Mouse (Mus musculus) right cerebral cortex, postnatal 4 days (tissue): ENCODE measurements around the gene Stxbp6.

Experiments used
- DNase-seq: peaks from one replicate; pipeline ENCODE4 v3.0.0-alpha.2; 2022

The Stxbp6 gene

DNA sequence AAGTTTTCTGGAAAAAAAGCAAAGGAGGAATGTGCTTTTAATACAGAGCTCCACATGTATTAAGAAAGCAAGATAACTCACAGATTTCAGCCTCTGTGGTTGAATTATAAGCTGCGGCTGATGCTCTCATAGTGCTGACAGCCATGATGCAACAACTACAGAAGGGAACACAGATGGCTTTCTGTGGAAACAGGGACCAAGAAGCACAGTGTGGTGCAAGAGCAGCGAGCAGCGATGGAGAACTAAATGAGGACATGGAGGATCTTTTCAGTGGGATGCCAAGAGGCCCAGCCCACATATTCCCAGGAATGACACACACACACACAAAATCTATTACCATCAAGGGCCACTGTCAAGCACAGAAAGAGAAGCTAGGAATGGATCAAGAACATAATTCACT lies 81.1 kb downstream of the Stxbp6 start:
- DNase-seq, result no peak

DNA sequence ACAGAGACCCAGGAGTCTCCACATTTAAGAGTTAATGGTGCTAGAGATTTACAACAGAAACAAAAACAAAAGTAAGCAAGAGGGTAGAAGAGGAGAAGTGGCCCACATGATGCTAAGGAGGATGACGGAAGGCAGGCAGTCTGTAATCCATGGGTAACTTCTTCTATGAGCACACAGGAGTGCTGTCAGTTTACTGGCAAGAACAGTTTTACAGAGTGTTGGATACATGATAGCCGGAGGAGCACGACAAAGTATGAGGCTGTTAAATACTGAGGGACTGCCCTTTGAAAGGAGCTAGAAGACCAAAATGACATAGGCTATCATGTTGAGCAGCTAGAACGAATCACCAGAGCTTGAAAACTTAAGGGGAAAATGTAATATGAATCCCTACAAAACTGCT lies 81.7 kb downstream of the Stxbp6 start:
- no peak for DNase-seq

DNA sequence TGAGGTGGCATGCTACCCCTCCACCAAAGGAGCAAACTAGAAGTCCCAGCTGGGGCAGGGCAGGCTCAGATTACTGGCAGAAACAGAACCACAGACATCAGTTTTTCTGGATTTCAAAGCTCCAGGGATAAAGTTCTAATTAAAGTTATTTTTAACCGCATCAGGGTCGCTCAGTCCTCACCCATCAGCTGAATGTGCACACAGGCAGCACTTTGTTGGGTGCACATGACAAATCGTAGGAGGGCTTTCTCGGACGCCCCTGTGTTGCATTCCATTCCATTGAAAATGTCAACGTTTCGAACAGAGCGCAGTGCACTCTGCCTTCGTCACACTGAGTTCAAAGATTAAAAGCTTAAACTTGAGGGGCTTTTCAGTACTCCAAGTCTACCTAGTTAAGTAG lies 84.1 kb downstream of the Stxbp6 start:
- no peak for DNase-seq

DNA sequence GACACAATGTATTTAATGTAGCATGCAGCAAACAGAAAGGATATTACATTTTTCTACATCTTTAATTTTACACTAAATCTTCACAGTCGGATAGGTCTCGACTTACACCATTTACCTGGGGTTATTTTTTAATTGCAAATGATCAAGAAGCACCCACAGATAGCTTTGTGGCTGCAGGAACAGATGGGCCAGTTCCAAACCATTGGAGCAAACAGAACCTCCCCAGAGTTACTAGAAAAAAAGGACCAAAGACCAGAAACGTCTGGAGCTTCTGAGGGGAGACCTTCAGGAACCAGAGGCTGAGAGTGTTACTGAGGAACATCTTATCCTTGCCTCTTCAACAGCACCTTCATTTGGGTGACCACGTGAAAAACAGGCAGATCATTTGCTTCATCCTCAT lies 85.5 kb downstream of the Stxbp6 start:
- DNase-seq, result no peak

DNA sequence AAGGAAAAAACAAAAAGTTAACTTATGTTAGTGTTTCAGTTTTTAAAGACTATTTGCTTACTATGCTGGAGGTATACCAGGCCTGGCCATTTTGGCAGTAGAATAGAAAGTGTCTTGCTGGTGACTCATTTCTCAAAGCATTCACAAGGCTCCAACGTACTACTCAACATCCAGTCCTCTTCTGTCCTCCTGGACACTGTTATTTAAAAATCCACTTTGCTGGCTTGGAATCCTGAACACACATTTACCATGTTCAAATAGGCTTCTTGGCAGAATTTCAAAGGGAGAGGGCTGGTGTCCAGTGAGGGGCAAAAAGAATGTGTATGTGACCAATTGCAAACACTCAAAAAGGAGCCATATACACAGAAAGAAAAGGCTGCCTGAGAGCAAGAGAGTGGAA lies 86.7 kb downstream of the Stxbp6 start:
- DNase-seq, result no peak

DNA sequence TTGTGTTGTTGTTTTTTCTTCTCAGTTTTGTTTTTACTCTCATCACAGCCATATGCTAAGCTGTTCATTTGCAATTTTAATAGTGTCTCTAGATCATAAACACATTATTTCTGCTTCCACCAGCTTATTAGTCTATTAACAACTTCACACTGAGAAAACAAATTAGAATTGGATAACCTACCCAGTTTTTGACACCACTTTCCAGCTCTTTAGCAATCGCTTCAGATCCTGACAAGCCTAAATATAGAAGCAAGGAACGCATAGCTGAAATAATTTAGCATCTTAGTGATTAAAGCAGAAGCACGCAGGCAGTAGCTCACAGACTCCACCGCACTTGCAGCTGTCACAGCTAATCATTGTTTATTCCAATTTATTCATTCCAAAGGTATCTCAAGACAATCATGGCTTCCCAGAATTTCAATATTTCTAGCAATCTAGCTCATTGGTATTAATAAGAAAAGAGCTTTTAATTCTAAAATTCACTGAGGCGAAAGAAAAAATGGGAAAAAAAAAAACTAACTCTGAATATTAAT lies 95.1 kb downstream of the Stxbp6 start:
- no peak for DNase-seq

DNA sequence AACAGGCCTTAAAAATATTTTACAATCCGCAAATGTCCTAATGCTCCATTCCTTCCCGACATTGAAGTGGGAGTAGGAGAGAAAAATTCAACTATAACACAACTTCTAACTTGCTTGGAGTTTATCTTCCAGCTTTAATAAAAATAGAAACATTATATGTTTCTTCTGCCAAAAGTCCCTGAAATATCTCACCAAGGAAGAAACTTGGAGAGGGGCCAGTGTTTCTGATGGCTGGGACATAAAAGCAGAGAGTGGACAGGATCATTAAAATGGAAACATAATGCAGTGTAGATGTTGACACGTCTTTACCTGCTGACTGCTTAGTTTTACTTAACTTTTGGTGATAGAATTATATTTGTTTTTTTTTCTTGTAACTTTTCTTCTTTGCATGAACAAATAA lies 99.2 kb downstream of the Stxbp6 start:
- DNase-seq, result no peak

DNA sequence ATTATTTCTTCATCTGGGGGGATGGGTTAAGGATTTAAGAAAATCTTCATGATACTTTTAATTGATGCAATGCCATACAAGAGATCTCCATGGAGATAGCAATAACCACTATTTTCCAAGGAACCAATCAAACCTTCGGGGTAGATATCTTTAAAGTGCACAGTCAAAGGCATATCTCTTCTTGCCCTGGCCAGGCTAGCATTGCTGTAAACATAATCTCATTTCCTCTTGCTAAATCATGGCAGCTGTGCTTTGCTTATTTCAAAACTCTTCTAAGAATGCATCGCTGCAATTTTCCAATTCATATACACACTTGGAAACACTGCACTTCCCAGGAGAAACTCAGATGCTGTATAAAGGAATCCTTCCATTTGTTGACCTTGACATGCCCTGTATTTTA lies 103.0 kb downstream of the Stxbp6 start:
- DNase-seq, result no peak

DNA sequence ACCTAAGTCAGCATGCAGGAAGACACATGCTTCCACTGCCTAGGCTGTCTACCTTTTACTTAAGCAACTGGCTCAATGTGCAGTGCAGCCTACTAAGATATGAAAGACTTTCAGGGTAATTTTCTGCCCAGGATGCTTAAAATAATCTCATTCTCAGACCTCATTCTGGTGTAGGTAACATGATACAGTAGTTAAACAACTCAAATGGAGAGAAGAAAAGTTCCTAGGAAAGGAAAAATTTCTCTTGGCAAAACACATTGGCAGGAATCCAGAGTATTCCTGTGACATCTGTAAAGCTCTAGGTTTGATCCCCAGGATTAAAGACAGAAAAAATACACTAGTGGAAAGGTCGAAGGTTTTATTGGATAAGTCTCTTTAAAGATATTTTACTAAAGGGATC lies 107.1 kb downstream of the Stxbp6 start:
- no peak for DNase-seq

DNA sequence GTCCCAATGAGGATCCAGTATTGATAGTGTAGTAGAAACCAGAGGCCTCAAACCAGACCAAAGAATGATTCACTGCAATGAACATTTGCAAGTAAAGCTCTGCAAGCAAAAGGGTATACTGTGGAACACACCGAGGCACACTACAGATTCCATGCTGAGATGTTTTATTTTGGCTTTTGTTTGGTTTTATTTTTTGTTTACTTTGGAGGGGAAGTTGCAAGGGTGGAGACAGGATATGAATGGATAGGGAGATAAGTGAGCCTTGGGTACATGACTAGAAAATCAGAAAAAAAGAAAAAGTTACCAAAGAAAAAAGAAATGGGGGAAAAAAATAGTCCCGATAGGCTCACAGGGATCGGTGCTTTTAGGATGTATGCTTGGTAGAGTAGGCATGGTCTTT lies 117.0 kb downstream of the Stxbp6 start:
- DNase-seq, result no peak

DNA sequence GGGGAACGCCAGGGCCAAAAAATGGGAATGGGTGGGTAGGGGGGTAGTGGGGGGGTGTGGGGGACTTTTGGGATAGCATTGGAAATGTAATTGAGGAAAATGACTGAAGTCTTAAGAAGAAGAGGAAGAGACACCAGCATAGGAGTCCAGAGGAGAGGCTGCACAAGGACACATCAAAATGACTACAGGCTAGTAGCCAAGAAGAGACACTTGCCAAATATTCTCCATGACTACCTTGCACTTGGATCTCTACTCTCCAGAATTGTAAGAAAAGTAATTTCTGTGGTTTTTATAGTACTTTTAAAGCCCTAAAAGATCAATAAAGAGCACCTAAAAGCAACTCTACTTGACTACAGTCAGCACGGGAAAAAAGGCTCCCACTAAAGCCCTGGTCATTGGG lies 121.4 kb downstream of the Stxbp6 start:
- no peak for DNase-seq

DNA sequence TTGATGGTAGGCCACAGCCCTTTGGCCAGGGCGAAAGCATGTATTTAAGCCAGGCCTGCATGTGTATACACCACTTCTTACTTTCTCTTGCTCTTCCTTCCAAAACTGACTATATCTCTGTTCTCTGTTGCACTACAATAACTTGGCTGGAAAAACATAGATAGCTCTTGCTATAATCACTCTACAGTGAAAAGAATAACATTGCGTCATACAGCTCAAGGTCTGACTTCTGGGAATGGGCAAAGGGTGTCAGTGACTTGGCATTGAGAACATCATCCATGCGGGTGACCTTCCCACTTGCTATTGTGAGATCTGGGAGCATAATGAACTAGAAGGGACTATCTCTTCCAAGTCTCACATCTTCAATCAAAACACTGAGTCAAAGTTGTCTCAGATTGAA lies 122.4 kb downstream of the Stxbp6 start:
- no peak for DNase-seq

DNA sequence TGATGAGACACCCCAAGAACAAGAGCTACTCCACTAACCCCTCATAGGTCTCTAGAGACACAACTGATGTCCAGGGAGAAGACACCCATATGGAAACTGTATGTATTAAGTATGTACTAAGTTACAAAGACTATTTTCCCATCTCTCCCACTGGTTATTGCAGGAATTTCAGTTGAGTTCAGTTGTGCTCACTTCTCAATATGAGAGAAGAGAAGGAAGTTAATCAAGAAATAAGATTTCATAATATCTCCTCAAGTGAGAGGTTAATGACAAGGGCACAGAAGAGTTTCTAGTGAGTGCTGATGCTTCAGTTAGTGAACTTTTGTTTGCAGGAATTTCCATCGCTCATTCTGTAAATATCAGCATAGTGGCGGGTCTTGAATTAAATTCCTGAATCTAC lies 124.0 kb downstream of the Stxbp6 start:
- DNase-seq, result no peak

DNA sequence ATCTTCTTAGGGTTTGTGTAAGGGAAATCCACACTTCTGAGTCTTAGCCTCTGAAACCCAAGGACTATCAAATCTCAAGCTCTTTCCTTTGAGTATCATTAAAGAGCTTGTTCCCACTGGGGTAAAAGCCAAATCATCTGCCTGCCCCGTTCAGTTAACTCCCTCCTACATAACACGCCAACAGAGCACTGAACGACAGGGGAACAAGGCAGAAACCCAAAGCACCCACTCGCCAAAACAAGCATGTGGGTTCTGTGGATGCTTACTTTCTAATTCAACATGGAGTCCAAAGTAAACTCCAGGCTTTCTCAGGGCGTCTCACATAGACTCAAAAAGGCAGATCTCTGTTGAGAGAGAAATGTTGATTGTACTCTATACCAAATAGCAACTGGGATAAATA lies 126.7 kb downstream of the Stxbp6 start:
- DNase-seq, result no peak

DNA sequence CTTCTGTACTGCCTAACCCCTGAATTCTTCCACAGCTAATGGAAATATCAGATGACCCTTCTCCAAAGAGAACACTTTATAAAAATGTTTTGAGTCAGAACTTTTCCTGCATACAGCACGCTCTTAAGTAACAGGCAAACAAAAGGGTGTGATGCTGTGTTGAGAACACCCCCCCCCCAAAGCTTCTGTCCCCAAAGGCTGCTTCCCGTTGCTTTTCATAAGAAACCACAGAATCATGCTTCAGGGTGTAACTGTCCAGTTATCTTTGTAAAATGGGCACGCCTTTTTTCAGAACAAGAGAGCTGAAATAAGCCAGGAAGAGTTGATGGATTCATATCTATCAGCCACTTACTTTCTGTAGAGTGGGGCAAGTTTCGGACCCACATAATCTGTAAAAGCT lies 134.2 kb downstream of the Stxbp6 start:
- DNase-seq, result no peak

DNA sequence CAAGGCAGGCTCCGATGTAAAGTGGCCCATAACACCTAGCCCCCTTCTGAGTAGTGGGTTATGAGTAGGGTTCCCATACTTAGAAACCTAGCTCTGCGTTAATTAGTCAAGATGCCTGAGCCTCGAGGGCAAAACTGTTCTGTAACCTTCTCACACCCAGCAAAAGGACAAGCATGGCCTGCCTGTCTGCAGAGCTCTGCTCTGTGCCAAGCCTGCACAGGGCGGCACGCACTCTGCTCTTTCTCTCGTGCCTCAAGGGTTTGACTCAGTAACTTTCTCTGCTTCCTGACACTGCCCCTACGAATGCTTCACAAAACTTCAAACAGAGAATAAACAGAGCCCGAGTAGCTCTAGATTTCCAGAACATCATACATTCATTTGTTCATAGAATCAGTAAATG lies 135.4 kb downstream of the Stxbp6 start:
- no peak for DNase-seq

DNA sequence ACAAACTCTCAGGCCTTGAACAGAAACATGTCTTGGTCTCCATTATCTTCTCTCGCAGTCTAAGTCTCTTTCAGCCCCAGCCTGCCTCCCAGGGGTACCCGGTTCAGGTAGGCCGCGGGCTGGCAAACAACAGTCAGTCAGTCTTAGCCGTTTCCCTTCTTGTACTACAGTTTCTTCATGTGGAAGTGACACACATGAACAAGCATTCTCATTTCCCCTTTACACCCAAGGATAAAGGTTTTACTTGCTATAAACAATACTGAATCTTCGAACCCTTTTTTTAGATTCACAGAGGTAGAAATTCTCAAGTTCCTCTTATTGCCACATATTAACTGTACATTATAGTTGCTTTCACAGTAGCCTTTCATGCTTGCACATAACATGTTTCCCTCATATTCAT lies 141.6 kb downstream of the Stxbp6 start:
- DNase-seq, result no peak

DNA sequence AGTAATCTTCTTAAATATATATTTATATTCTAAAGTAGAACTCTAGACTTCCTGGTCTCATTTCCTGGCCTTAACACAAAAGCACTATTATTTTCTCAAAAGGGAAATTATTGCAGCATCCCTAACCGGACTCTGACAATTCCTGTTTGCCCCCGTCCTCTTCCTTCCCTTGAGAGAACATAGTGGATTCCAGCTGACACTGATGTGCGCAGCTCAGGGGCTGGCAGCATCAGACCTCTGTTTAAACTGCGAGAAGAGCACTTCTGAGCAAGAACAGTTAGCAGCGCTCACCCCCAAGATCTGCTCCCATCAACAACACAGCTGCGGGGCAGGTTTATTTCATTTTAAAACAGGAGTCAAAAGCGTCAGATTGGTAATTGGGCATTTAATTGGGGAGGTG lies 142.8 kb downstream of the Stxbp6 start:
- no peak for DNase-seq

DNA sequence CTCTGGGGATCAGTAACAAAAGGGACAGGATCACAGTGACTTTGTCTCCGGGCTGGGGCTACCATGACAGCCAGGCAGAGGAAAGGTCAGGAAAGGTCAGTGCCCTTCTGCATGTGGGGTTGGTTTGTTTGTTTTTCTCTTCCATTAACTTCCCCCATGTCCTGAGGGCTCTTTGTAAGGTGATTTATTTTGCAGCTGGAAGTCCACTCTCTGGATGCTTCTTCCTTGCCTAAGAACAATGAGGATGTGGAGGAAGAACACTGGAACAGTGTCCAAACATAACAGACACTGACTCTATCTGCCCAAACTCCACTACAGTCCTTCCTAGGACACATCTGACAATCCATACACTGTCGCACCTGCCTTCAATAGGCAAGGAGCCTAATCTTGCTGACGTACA lies 146.1 kb downstream of the Stxbp6 start:
- DNase-seq, result no peak

DNA sequence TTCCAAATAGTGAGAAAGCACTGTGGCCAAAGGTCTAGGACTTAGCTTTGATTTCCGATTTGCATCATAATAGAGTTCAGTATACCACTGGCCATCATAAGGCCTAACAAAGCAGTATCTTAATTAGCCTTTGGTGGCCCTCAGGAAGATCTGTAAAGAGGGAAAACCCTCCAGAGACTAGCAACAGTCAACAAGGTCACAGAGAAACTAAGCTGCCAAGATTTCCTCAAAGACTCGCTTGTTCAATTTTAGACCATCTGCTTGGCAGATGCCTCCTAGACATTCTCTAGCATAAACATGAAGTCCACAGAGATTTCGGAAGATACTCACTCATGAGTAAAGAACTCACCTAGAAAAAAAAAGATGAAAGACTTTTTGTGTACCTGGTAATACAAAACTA lies 148.6 kb downstream of the Stxbp6 start:
- no peak for DNase-seq

DNA sequence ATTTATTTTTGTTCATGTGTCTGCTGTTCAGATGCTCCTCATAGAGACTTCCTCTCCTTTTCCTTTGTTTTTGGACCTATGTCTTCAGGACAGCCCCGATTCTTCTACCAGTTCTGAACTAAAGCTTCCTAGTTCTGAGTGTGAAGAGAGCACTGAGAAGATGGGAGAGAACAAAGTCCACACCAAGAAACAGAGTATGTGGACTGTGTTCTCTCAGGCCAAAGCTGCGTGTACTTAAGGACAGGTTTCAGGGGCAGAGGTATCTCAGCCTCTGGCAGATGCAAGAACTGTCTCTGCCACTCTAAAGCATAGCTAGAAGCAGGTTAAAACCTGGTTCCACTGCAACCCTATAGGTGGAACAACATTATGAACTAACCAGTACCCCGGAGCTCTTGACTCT lies 151.2 kb downstream of the Stxbp6 start:
- DNase-seq, result no peak

DNA sequence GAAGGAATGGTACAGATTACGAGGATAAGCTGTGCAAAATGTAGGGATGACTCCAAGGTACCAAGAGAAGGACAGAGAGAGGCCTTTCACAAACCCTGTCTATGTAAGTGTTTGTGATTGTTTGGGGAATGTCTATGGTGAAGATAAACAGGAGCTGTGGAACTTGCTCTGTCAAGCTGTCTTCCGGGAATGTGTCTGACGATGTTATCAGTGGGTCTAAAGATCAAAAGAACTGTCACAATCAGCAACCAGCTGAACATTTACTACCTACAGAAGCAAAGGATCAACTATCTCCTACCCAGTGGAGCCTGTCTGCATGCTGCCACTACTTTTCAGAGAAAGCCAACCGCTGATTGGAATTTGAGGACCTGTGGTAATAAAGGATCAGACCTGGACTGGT lies 152.3 kb downstream of the Stxbp6 start:
- DNase-seq, result no peak

DNA sequence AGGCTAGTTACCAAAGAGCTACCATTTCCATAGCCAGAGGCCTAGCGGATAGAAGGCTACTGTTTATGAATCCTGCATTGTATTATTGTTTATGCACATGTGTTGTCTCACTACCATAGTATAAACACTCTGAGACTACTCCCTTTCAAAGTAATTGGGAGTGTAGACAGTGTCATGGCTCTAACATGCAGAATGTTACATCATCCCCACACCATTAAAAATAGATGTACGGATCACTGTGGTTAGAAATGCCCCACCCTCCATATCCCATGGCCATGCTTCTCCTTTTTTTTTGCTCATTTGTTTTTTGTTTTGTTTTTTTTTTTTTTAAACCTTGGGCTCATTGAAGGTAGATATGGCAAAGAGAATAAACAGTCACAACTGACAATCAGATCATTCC lies 154.9 kb downstream of the Stxbp6 start:
- no peak for DNase-seq

DNA sequence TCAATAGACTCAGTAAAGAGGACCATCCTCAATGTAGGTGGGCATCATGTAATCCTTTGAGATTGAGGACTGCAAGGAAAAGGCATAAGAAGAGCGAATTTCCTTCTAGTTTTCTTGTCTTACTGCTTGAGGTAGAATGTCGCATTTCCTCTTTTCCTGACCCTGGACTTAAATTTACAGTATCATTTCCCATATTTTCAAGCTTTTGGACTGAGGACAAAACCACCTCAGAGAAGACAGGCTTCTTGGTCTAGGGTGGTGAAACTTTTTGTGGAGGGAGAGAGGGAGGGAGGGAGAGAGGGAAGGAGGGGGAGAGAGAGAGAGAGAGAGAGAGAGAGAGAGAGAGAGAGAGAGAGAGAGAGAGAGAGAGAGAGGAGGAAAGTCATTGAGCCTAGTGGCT lies 155.6 kb downstream of the Stxbp6 start:
- DNase-seq, result no peak

DNA sequence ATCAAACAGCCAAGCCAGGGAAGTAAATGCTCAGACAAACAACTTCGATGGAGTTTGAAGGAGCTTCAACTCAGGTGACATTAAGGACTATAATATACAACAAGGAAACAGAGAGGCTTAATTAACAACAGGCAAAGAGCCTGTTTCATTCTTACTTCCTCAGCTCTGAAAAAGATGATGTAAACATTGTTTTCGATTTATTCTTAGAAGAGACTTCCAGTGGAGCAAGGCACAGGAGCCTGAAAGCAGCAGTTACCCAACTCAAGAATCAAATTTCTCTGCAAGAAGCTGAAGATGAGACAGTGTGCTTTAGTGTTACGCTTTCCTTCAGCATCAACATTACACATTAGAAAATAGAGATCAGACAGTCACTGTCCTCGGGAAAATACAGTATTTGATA lies 160.7 kb downstream of the Stxbp6 start:
- no peak for DNase-seq

DNA sequence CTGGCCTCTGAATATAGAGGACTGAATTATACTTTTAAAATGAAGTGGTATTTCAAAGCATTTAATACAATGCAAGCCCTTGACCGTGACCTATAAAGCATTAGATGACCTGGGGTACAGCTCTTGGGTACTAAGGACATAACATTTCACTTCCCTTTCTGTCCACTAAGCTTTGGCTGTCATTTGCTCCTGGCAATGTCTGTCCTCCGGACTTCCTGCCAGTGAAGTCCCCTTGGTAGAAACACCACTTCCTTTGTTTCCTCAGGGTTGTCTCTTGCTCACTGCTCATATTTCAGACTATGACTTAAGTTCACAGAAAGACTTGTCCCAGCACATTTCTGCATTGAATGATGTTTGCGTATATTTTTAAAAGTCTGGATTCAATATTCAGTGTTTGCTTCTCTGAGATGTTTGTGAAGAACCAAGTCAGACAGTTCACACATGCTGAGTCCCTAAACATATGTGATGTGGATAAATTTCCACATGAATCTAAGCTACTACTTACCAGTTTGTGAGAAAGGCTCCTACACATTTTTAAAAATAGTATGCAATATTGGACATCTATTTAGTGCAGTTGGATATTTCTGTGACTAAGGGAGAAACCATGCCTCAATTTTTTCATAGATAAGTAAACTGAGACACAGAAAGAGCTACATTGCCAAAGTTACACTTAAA lies 166.3 kb downstream of the Stxbp6 start:
- DNase-seq, result no peak
